In the genomic region with DNA sequence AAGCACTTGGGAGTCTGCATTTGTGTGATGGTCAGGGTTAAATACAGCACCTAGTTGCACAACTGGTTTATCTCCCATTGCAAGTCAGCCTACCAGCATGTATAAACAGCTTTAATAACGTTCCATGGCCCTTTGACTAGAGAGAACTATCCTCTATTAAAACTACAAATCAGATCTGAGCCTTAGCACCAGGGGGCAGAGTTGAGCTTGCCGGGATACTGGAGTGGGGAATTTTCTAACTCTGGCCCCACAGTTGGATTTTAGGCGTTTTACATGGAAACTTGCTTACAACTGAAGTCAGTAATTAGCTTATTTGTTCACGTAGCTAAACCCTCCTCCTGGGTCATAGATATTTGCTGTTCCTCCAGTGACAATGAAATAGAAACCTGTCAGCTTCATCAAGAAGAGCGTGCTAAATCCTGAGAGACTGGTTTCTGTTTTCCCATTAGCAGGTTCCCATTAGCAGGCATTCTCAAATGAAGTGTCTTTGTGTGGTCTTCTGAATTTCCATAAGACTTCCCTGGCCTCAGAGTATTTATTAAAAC, we compare ENCODE assay signal across 8 mouse cellular contexts. TPM values are rescaled to one million over a fixed set of nuclear protein-coding genes. Genes with fewer than 3 reads are reported as not detected.
A peak's percentile ranks its signal among the peaks of the same experiment; 100 is the strongest.
DNase-seq lines count a peak whose midpoint lies in the region; TF ChIP-seq lines count a peak whose summit lies in the region.

No protein-coding gene starts in this region.

- TF ChIP-seq EP300 in ES-Bruce4 (IDR thresholded peaks at IDR 0.05; ENCODE audit: insufficient read depth, low read depth, low read length), result no peak

- no peaks in the 10 kb centered on the region for H3K36me3 ChIP-seq in kidney, adult 2 months (ENCODE audit: control insufficient read depth, insufficient read depth, low read length)
- 0 out of 2 replicates have a peak, but pooled peaks cover 3% of the 10 kb centered on the region for H3K36me3 ChIP-seq in ES-Bruce4 (ENCODE audit: control insufficient read depth, insufficient read depth, low read length, poor library complexity, severe bottlenecking)

- H3K27ac ChIP-seq in kidney, adult 2 months (ENCODE audit: insufficient read depth, low read depth, low read length), result no peak overlapping the region
- H3K27ac ChIP-seq in ES-Bruce4 (ENCODE audit: insufficient read depth, low read length), result no peak overlapping the region

- no peak overlapping the region for H3K9ac ChIP-seq in ES-Bruce4 (ENCODE audit: low read depth, poor library complexity, severe bottlenecking)

- intact Hi-C loops in left cerebral cortex, postnatal 4 days (cut with DNase I), result loop anchor here (10.0 kb wide), 1 partner anchor 50 kb away; no protein-coding TSS in a partner anchor

- TF ChIP-seq POLR2A in kidney, adult 2 months (IDR thresholded peaks at IDR 0.05; ENCODE audit: low read depth, low read length), result no peak
- no peak for TF ChIP-seq POLR2A in ES-Bruce4 (IDR thresholded peaks at IDR 0.05; ENCODE audit: insufficient read depth, low read length)

- H3K9me3 ChIP-seq in ES-Bruce4 (replicated peaks; ENCODE audit: control insufficient read depth, insufficient read depth, low read length, poor library complexity, severe bottlenecking), result no peaks in the 10 kb centered on the region

- WGBS in kidney, adult 2 months, result 54% methylated on average over 5 of the region's 5 CpGs

- no peak overlapping the region for H3K4me3 ChIP-seq in kidney, adult 2 months (ENCODE audit: insufficient read depth, low read depth, low read length)
- H3K4me3 ChIP-seq in ES-Bruce4 (ENCODE audit: low read depth, low read length), result no peak overlapping the region

- H3K27me3 ChIP-seq in kidney, adult 2 months (replicated peaks; ENCODE audit: control insufficient read depth, insufficient read depth, low read length), result no peaks in the 10 kb centered on the region
- H3K27me3 ChIP-seq in ES-Bruce4 (ENCODE audit: control insufficient read depth, insufficient read depth, low read length, poor library complexity, severe bottlenecking), result no peaks in the 10 kb centered on the region

- TF ChIP-seq CTCF in kidney, adult 2 months (conservative IDR thresholded peaks at IDR 0.05; ENCODE audit: insufficient read depth, insufficient read length, low read depth, low read length), result peak; percentile 58
- TF ChIP-seq CTCF in ES-Bruce4 (IDR thresholded peaks at IDR 0.05; ENCODE audit: low read depth, low read length), result peak; percentile 25

- DNase-seq in kidney, adult 2 months, result peak; percentile 31
- no peak for DNase-seq in kidney, adult 11 months
- peak; percentile 52 for DNase-seq in adipocyte (ENCODE audit: low spot score)
- DNase-seq in gastrocnemius, postnatal 4 days (ENCODE audit: low spot score in 2 of 2), result peak; percentile 30 to 60
- DNase-seq in left cerebral cortex, postnatal 4 days, result peak; percentile 49
- DNase-seq in urinary bladder, postnatal 36 days (ENCODE audit: low spot score in 2 of 2), result peak; percentile 54
- DNase-seq in spleen, adult 12 weeks (ENCODE audit: low spot score), result no peak

- H3K4me1 ChIP-seq in kidney, adult 2 months (ENCODE audit: control insufficient read depth, insufficient read depth, low read length), result peaks cover 5% of the 10 kb centered on the region; the same call in 1 of the 2 replicates
- no peaks in the 10 kb centered on the region for H3K4me1 ChIP-seq in ES-Bruce4 (ENCODE audit: control insufficient read depth, insufficient read depth, low read length)

RNA-seq across cellular contexts. Expression of gene Smim20, which starts 8.0 kb away (rescaled TPM):
- polyA plus RNA-seq in kidney, adult 2 months (2012; rRNA removed), result 99.5 and 103 TPM in 2 replicates
- polyA plus RNA-seq in ES-Bruce4 (2011; ENCODE audit: insufficient read depth, insufficient read length, low read depth, missing spikeins), result 20.0 and 33.1 TPM in 2 replicates
- 10 to 100 TPM; 87.0 to 90.8 TPM for total RNA-seq in gastrocnemius, postnatal 4 days (2021)
- 10 to 100 TPM; 25.7 to 27.6 TPM for total RNA-seq in left cerebral cortex, postnatal 4 days (2021)

Comparison
In these comparisons a context has a peak if more than half of its experiments do, and no peak if none do; other contexts are left out.
1. DNase-seq: peak in kidney, adult 2 months (single experiment), adipocyte (single experiment), gastrocnemius, postnatal 4 days (2 of 2), left cerebral cortex, postnatal 4 days (single experiment) and urinary bladder, postnatal 36 days (2 of 2); none in kidney, adult 11 months (single experiment) and spleen, adult 12 weeks (single experiment).